Mouse (Mus musculus): ENCODE results near the gene 2210011C24Rik. TPM values are rescaled to one million over a fixed set of nuclear protein-coding genes. Genes with fewer than 3 reads are reported as not detected.

Gene 2210011C24Rik
- under 1 TPM in 1 of 2 experiments, not detected in 1; 0.51 TPM for total RNA-seq (2021)

- intact Hi-C loops (cut with DNase I): no loop called here
- no peak for DNase-seq (ENCODE audit: extremely low spot score in 1 of 2, low spot score in 2 of 2)
Observed at GRCm38 (mm10) chr8:84011705-84012498, at the start of gene 2210011C24Rik. Gene 2210011C24Rik (minus strand): TSS chr8:84012171.

- DNase-seq (ENCODE audit: extremely low spot score in 1 of 2, low spot score in 2 of 2): no peak
- intact Hi-C loops (cut with DNase I): no loop called here
Observed at GRCm38 (mm10) chr8:84060245-84060644, 48.3 kb upstream of the 2210011C24Rik start.

GRCm38 (mm10) chr8:84059226-84059625 lies 47.3 kb upstream of the 2210011C24Rik start:
- intact Hi-C loops (cut with DNase I): no loop called here
- no peak for DNase-seq (ENCODE audit: extremely low spot score in 1 of 2, low spot score in 2 of 2)

GRCm38 (mm10) chr8:84057827-84058226 lies 45.9 kb upstream of the 2210011C24Rik start:
- DNase-seq (ENCODE audit: extremely low spot score in 1 of 2, low spot score in 2 of 2): no peak
- intact Hi-C loops (cut with DNase I): no loop called here

- DNase-seq (ENCODE audit: extremely low spot score in 1 of 2, low spot score in 2 of 2): no peak
- intact Hi-C loops (cut with DNase I): no loop called here
Observed at GRCm38 (mm10) chr8:84053229-84053628, 41.3 kb upstream of the 2210011C24Rik start.

- intact Hi-C loops (cut with DNase I): no loop called here
- no peak for DNase-seq (ENCODE audit: extremely low spot score in 1 of 2, low spot score in 2 of 2)
Observed at GRCm38 (mm10) chr8:84052746-84053145, 40.8 kb upstream of the 2210011C24Rik start.

GRCm38 (mm10) chr8:84048171-84048570 lies 36.2 kb upstream of the 2210011C24Rik start:
- intact Hi-C loops (cut with DNase I): no loop called here
- DNase-seq (ENCODE audit: extremely low spot score in 1 of 2, low spot score in 2 of 2): no peak

GRCm38 (mm10) chr8:84046505-84046904 lies 34.5 kb upstream of the 2210011C24Rik start:
- intact Hi-C loops (cut with DNase I): no loop called here
- DNase-seq (ENCODE audit: extremely low spot score in 1 of 2, low spot score in 2 of 2): no peak

- intact Hi-C loops (cut with DNase I): no loop called here
- DNase-seq (ENCODE audit: extremely low spot score in 1 of 2, low spot score in 2 of 2): no peak
Observed at GRCm38 (mm10) chr8:84044900-84045299, 32.9 kb upstream of the 2210011C24Rik start, which contains the start of gene Rln3. Gene Rln3 (minus strand): TSS chr8:84045000.

- no peak for DNase-seq (ENCODE audit: extremely low spot score in 1 of 2, low spot score in 2 of 2)
- intact Hi-C loops (cut with DNase I): no loop called here
Observed at GRCm38 (mm10) chr8:84044103-84044502, 32.1 kb upstream of the 2210011C24Rik start.

- DNase-seq (ENCODE audit: extremely low spot score in 1 of 2, low spot score in 2 of 2): no peak
- intact Hi-C loops (cut with DNase I): no loop called here
Observed at GRCm38 (mm10) chr8:84042948-84043342, 31.0 kb upstream of the 2210011C24Rik start.

- intact Hi-C loops (cut with DNase I): no loop called here
Observed at GRCm38 (mm10) chr8:84042066-84042947, 30.3 kb upstream of the 2210011C24Rik start, which contains the start of gene Il27ra. Gene Il27ra (minus strand): TSS chr8:84042589.

GRCm38 (mm10) chr8:84039050-84039449 lies 27.1 kb upstream of the 2210011C24Rik start:
- intact Hi-C loops (cut with DNase I): loop anchor here (10.0 kb wide), 1 partner anchor 66 kb away; the partner anchor contains the start of gene Dcaf15
- peak; percentile 55 to 77 for DNase-seq (ENCODE audit: extremely low spot score in 1 of 2, low spot score in 2 of 2)

More at GRCm38 (mm10) chr8:84042066-84042947, 30.3 kb upstream of the 2210011C24Rik start, which contains the start of gene Il27ra:
- peak in 1 of 2 experiments; percentile 81 for DNase-seq (ENCODE audit: extremely low spot score in 1 of 2, low spot score in 2 of 2)

GRCm38 (mm10) chr8:84038015-84038414 lies 26.0 kb upstream of the 2210011C24Rik start:
- intact Hi-C loops (cut with DNase I): loop anchor here (10.0 kb wide), 1 partner anchor 67 kb away; the partner anchor contains the start of gene Dcaf15
- no peak for DNase-seq (ENCODE audit: extremely low spot score in 1 of 2, low spot score in 2 of 2)

GRCm38 (mm10) chr8:84032777-84033176 lies 20.8 kb upstream of the 2210011C24Rik start:
- no peak for DNase-seq (ENCODE audit: extremely low spot score in 1 of 2, low spot score in 2 of 2)
- intact Hi-C loops (cut with DNase I): loop anchor here (10.0 kb wide), 1 partner anchor 72 kb away; the partner anchor contains the start of gene Dcaf15

GRCm38 (mm10) chr8:84029272-84029671 lies 17.3 kb upstream of the 2210011C24Rik start:
- no peak for DNase-seq (ENCODE audit: extremely low spot score in 1 of 2, low spot score in 2 of 2)
- intact Hi-C loops (cut with DNase I): loop anchor here (10.0 kb wide), 1 partner anchor 316 kb away; no protein-coding TSS in a partner anchor

- intact Hi-C loops (cut with DNase I): loop anchor here (10.0 kb wide), 1 partner anchor 317 kb away; no protein-coding TSS in a partner anchor
- DNase-seq (ENCODE audit: extremely low spot score in 1 of 2, low spot score in 2 of 2): no peak
Observed at GRCm38 (mm10) chr8:84027449-84027848, 15.5 kb upstream of the 2210011C24Rik start.

- peak in 1 of 2 experiments; percentile 77 for DNase-seq (ENCODE audit: extremely low spot score in 1 of 2, low spot score in 2 of 2)
- intact Hi-C loops (cut with DNase I): loop anchor here (10.0 kb wide), 1 partner anchor 319 kb away; no protein-coding TSS in a partner anchor
Observed at GRCm38 (mm10) chr8:84025863-84026262, 13.9 kb upstream of the 2210011C24Rik start.

- peak in 1 of 2 experiments; percentile 64 for DNase-seq (ENCODE audit: extremely low spot score in 1 of 2, low spot score in 2 of 2)
- intact Hi-C loops (cut with DNase I): loop anchor here (10.0 kb wide), 1 partner anchor 321 kb away; no protein-coding TSS in a partner anchor
Observed at GRCm38 (mm10) chr8:84024171-84024570, 12.2 kb upstream of the 2210011C24Rik start.
